Mouse (Mus musculus) R1 (cell line): ENCODE measurements around the gene Faah.

Experiments used
- DNase-seq: peaks from one replicate; pipeline ENCODE4 v3.0.0-alpha.2; 2018; ENCODE audit warnings: low read depth, low spot score

The Faah gene

DNA sequence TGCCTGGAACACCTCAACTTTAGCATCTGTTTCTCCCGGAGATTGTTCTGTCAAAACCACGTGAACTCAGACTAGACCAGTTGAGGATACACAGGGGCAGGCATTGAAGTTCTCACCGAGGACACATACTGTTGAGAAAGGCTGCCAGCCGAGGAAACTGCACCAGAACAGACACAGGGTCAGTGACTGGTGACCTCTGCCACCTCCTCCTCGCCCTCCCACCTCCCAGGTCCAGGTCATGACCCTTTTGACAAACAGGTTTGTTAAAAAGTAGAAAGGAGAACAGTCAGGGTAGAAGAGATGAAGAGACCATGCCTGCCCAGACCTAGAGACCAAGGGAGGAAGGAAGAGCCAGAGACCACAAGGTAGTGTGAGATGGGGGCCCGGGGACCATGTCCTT is 17.1 kb downstream of the Faah start:
- DNase-seq: no peak

DNA sequence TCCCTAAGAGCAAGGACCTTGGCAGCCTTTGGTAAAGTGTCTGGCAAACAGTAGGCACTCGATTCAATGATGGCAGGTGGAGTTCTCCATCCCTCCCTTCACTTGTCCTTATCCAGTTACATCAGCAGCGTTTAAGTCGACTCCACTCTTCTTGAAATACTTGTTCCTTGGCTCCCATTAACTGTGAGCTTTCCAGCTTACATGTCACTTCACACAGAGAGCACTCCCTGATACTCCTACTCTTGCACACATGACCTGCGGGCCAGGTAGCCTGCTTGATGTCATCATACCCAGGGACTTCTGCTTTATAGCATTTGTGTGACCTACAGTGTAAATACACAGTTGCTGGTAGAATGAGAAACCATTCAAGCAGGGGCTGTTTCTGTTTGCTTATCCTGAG is 21.0 kb downstream of the Faah start:
- no peak for DNase-seq

DNA sequence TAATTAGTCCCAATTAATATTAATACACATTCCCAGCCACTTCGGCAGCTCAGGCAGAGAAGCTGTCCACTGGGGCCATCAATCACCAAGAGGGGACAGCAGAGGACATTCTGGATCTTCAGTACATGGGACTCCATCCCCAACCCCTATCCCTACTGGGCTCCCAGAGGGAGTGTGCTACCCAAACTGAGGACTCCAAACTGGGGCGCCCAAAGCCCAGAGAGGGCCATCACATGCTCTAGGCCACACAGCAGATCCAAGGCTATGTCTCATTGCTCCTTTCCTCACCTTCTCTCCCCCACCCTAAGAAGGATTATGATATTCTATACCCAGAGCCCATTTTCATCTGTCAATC is 22.4 kb downstream of the Faah start:
- no peak for DNase-seq

DNA sequence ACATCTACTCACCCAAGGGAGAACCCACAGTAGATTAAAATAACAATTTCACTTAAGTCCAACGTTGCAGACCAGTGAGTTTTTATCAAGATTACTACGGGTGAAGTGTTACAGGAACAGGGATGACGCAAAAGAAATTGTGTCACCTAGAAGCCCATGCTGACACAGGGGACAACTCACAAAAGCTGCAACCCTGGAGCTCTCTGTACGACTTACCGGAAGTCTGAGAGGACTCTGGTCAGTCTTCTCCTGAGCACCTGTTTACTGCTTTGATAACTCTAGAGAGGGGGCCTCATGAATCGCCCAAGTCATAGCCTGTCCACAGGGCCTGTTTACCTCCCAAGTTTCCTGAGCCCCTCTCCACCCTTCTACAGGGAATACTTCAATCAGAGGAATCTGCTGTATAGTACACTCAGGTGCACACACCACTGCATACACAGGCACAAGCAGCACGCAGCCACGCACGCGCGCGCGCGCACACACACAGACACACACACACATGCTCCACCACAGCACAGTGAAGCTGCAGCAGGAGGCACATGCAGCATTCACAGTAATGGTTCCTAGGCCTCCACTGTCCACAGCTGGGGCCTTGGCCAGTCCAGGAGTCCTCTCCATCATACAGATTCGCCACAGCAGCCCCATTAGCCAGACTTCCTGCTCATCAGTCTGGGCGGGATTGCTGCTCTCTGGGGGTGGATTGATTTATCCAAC is 22.9 kb downstream of the Faah start:
- no peak for DNase-seq

DNA sequence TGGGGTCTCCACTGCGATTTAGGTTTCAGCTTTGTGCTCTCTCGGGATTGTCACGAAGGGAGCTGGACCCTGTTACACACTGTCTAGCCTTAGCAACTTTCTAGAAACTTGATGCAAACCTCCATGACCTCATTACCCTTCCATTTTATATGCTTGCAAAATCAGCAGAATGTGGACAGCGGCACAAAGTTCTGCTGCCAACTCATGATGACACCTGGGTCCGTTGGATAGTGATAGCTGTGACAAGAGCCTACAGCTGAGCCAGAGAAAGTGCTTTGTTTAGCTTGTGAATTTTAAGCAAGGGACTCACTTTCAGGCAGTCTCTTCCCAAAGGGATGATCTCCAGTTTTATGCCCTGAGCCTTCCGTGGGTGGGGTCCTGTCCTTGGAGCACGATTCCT is 28.3 kb downstream of the Faah start:
- DNase-seq: no peak

DNA sequence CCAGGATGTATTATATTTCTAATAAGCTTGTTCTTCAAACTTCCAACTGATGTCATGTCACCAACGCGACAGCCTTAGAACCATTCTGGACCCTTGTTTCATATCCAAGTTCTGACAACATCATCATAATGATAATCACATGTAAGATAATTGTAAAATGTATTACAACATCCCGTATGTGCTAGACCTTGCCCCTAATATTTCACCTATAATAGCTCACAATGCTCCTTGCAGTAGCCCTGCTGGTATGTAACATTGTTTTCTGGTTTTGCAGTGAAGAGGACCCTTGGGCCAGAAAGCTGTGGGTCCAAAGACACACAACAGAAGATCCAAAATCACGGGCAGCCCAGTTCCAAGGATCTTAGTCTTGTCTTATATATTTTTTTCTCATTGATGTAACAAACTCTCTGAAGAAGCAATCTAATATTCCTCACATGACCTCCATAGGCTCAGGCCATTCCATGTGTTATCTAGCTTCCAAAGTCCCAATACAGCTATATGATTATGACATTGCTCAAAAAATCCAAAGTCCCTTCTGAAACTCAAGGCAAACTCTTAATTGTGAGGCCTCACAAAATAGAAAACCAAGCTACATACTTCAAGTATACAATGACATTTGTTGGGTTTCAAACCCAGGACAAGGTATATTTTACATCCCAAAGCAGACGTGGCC is 29.7 kb downstream of the Faah start:
- no peak for DNase-seq

DNA sequence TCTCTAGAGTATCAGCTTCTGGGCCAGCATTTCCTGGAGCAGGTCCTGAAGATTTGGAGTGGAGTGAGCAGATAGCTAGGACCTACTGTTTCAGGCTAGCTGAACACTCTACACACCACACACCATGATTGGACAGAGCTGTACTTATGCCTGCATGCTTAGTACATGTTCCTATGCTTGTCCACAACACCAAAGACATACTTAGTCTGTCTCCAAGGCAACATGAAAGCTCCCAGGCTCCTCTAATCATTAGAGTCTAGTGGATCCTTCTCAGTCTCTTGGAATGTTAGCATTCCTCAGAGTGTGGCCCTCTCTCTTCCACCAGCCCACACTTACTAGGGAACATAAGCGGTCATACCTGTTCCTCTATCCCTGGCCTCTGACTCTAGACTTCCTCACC is 30.3 kb downstream of the Faah start:
- DNase-seq: no peak

DNA sequence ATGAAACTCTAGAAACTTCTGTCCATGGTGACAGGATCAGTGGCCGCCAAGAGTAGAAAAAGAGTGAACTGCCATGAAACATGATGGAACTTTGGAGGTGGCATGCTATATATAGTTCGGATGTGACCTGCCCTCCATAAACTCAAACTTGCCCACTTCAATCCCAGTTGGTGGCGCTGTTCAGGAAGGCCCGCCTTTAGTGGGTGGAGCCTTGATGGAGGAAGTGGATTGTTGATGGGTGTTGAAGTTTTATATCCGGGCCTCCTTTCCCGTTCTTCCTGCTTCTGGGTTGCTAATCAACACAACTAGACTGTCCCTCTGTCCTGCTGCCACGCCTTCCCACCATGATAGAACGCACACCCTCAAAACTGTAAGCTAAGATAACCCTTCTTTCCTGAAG is 32.8 kb downstream of the Faah start:
- peak; percentile 94 for DNase-seq

DNA sequence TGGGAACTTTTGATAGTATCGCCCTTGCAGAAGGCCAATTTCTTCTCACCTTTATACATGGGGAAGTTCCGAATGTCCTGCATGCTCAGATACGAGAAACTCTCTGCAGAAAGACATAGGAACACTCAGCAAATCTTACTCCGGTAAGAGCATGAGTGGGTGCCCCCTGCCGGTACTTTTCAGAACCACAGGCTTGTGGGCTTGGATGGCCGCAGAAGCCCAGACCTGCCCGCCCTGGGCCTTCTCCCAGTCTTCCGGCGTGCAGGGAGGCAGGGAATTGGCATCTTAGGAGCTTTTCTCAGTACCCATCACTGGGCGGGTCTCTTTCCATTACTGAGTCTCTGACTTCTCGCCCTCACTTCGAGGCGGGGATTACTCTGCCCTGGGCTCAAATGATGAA is 33.6 kb downstream of the Faah start:
- peak; percentile 87 for DNase-seq

DNA sequence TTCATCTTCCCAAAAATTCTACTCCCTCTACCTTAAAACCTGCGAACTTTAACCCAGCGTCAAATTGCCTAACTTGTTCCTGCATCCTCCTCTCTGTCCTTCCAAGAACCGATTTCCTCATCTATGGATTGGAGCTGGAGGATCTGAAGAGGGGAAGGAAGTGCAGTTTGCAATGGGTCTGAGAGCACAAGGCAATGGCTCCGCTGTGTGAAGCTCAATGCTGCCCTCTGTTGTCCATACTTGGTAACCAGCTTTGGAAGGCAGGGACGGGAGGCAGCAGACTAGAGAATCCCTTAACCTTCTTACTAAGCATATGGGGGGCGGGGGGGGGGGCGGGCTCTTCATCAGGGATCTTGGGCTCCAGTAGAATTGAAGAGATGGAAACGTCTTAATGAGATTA is 37.0 kb downstream of the Faah start:
- peak; percentile 84 for DNase-seq

DNA sequence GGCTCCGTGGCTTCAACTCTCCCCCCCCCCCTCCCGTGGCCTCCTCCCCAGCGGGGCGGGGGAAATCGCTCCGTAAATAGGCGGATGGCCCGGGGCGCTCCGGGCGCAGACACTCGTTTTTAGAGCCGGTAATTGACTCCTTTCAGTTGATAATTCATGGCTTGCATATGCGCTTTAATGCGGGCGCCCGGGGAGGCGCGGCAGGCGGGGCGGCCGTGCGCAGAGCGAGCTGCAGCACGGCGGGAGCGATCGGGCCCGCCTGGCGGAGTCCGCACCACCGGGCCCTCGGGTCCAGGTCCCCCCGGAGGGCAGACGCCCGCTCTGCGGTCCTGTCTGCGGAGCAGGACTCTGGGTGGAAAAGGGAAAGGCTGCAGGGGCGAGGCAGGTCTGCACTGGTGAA is 38.3 kb downstream of the Faah start:
- peak; percentile 41 for DNase-seq

DNA sequence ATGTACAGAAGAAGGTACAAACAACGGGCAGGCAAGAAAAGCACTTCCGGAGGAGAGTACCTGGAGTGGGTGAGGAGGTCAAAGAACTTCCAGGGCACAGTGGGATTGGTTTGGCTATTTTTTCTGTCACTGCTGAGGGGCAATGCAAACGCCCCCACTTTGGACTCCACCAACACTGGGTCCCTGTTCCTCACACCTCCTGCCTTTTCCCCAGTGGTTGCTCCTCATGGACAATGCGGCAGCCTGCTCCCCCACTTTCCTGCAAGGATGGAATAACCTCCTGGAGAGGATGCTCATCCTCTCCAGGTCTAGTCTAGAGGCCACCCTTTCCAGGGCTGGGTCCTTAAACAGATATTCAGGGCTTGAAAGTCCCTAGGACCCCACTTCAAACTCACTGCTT is 38.8 kb downstream of the Faah start:
- no peak for DNase-seq

DNA sequence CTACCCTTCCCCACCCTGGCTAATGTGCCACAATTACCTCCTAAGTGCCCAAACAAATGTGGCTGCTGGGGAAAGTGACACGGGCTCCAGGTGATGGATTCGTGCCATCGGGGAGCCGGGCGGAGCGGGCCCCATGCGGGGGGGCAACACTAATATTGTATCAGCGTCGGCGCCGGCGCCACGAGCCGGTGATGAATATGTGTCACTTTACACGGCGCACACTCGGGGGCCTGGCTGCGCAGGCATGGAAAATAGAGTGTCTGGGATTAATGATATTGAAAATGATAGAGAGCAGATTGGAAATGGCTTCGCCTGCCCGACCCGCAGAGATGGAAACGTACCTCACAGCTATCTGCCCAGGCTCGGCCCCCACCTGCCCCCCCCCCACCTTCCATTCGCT is 45.2 kb downstream of the Faah start:
- no peak for DNase-seq

DNA sequence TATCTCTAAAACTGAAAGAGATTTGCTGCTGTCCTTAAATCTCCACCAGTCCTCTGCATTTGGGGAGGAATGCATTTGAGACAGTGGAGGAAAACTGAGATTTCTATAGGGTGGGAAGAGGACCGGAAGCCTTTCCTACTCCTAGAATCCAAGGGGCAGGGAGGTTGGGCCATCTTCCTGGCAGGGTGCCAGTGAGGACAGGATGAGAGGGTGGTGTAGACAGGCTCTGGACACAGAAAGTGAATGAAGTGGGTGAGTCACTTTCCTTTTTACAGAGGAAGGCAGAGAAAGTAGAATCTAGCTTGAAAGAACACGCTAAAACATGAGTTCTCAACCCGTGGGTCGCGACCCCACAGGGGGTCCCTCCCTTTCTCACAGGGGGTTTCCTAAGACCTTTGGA is 53.3 kb downstream of the Faah start:
- DNase-seq: no peak

DNA sequence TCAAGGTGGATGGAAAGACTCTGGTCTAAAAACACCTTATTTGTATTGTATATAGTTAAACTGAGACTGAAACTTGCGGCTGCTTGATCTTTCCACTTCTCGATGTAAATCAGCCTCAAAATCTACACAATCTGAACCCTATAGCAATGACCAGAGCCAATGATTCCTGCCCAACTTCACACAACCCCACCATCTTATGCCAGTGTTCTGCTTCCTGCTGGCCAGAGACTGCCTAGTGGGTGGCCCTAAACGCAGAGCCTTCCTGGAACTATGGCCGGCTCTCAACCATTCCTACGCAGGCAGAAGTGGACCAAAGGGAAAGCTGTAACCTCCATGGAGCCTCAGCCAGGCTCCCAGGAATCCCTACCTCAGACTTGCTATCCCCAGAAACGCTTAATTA is 54.0 kb downstream of the Faah start:
- no peak for DNase-seq

DNA sequence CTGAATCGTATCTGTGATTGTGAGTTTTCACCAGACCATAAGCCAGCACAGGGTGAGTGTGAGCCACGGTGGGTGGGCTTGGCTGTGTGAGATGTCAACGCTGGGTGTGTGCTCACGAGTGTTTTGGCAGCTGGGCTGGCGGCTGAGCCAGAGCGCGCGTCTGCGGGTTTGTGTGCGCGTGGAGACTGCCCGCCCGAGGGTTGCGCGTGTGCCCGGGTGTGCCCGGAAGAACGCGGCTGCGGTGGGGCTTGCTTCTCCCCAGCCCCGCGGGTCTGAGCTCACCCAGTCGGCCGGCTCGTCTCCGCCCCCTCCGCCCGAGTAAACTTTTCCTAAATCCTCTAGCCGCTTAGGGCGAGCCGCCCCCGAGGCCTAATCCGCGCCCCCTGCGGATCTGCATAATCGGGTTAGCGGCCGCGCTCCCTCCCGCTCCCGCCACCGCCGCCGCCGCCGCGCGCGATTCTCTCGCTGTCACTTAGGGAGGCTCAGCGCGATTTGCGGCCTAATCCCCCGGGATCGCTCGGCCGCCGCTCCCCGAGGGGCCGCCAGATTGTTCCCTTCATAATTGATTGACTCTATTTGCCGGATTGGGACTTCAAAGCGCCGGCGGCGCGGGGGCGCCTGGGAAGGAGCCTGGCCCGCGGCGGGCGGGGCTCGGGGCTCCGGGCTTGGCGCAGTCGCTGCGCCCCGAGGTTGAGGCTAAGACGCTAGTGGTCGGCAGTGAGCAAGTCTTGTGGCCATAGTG is 54.9 kb downstream of the Faah start:
- DNase-seq: peak; percentile 75

DNA sequence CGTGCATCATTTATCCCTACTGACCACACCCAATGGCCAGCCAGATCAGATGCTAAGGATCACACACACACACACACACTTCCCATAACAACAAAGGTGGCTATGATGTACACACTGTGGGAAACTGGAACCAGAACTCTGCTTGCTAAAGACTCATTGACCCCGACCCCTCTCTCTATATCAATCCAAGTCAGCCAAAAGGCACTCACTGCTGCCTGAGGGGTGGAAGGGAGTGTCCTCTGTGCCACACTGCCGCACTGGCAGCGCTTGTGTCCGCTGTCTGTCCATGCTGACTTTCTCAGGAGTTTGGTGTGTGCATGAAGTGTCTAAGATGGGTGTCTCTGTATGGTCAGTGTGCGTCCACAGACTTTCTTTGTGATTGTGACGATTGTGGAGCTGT is 55.7 kb downstream of the Faah start:
- no peak for DNase-seq

DNA sequence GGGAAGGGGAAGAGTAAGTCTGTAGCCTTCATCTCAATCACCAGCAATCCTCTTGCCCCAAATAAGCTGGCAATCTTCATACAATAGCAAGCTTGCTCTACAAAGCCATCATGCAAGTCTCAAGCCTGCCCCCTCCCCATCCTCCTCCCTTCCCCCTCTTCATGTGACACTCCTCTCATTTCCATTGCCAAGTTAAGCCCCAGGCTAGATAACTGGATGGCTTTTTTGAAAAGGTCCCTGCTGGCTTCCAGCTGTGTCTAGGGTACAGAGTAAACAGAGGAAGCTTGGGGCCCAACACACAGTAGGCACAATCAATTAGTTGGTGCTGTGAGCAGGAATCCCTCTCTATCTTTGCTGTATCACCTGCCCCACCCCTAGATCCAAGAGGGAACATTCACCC is 58.2 kb downstream of the Faah start:
- no peak for DNase-seq

DNA sequence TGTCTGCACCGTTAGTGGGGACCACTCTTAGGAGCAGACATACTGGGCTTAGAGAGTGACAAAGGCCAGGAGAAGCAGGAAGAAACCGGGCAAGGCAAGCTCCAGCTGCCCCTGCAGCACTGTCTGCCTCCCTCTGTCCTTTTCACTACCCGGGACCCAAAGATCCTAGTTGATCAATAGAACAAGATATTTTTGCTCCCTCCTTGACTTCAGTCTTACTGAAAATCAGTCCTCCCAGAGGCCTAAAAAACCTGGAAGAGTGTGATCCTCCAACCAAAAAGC is 62.3 kb downstream of the Faah start:
- DNase-seq: no peak

DNA sequence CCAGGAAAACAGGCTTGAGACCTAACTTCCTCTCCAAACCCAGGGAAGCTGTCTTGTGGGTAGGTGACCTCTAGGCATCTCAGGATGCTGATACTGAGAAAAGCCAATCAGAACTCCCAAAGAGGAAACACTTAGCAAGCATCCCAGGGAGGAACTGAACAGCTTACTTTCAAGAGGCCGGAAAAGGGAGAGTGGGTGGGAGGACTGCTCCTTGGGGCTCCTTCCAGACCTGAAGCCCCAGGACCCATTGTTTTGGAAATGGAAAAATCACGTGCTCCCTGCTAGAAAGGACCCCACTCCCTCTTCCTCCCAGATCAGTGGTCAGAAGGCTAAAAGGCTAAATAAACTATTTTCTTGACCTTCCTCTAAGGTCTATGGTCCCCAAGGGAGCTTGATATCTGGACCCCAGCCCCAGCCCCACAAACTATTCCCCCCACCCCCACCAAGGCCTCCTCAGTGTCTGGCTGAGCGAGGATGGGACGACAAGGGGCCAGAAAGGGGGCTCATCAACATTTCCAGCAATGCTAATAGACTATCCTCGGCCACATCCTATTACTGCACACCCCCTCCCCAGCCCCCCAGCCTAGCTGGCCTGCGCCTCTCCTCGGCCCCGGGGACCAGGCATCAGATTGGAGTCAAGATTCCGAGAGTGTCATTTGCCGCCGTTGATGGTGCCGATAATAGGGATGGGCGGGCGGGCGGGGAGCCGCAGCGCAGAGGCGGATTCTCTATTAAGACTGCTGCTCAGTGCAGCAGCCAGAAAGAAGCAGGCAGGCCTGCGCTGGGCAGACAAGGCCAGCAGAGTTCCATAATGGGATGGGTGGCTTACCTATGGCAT is 62.9 kb downstream of the Faah start:
- DNase-seq: peak; percentile 86

DNA sequence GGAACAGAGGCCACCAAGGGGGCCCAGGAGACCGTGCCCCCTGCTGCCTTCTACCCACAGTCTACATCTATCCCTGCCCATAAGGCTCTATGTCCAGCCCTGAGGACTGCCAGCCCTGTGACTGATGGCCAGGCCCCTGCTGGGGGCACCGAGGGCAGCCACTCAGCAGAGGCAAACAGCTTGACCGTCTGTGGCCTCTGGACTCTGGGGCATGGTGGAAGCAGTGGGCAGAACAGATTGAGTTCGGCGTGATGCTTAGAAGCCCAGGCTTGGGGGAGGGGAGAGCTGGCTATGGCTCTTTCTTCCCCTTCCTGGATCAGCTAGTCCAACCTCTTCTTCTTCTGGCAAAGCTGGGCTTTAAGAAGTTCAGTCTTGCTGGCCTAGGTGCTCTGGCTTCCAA is 64.2 kb downstream of the Faah start:
- no peak for DNase-seq

DNA sequence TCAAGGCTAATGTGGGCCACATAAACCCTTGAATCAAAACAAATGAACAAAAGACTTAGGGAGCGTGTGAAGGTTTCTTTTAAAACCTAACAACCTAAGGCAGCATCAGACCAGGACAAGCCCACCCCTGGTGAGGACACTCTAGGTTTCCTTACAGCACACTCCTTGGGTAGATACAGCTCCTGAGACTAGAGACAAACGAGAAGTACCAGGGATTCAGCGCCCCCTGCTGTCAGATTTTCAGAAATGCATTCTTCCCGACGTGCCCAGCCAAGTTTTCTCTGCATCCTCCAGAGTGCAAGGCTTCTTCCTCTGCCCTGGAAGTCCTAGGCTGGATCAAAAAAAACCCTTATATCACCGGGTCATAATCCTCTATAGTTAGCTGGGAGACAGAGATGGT is 65.0 kb downstream of the Faah start:
- peak; percentile 73 for DNase-seq
